Mouse (Mus musculus) myocyte (in vitro differentiated cells): ENCODE measurements around the gene Wbp2nl. TPM values are rescaled to one million over a fixed set of nuclear protein-coding genes. Genes with fewer than 3 reads are reported as not detected.

Experiments
- H3K27me3 ChIP-seq: one replicate; pipeline ENCODE4 v1.6.1; 2011; ENCODE audit not compliant: control insufficient read depth, insufficient read depth, insufficient read length
- H3K36me3 ChIP-seq: one replicate; pipeline ENCODE4 v1.6.1; 2011; ENCODE audit not compliant: control insufficient read depth, insufficient read depth
- H3K4me2 ChIP-seq: one replicate; pipeline ENCODE4 v1.6.1; 2011; ENCODE audit warnings: low read depth, control low read depth
- H3K4me3 ChIP-seq: one replicate; pipeline ENCODE4 v1.5.1; 2011; ENCODE audit warnings: mild to moderate bottlenecking, control low read depth, moderate library complexity
- H3K79me2 ChIP-seq: one replicate; pipeline ENCODE4 v1.6.1; 2011; ENCODE audit not compliant: control insufficient read depth, insufficient read depth
- H3ac ChIP-seq: one replicate; pipeline ENCODE4 v1.6.1; 2011; ENCODE audit not compliant: control insufficient read depth, insufficient read length
- CEBPB ChIP-seq: IDR thresholded peaks from 2 replicates; pipeline ENCODE4 v1.6.1; 2011; ENCODE audit warnings: mild to moderate bottlenecking, moderate library complexity; ENCODE audit not compliant: poor library complexity, insufficient read depth, severe bottlenecking
- E2F4 ChIP-seq: IDR thresholded peaks from one replicate; pipeline ENCODE4 v1.6.1; 2011; ENCODE audit warnings: mild to moderate bottlenecking, control low read depth, moderate library complexity; ENCODE audit not compliant: insufficient read depth
- MAX ChIP-seq: IDR thresholded peaks from one replicate; pipeline ENCODE4 v1.6.1; 2011; ENCODE audit warnings: low read depth, mild to moderate bottlenecking, control low read depth
- MYOD1 ChIP-seq, 3 experiments: IDR thresholded peaks; one replicate each; pipeline ENCODE4 v1.6.1; 2011; ENCODE audit warnings: control low read depth in 2 of 3, low read depth in 2 of 3, mild to moderate bottlenecking in 2 of 3, moderate library complexity in 1 of 3; ENCODE audit not compliant: insufficient read length in 2 of 3, control insufficient read depth in 1 of 3
- MYOG ChIP-seq, 3 experiments: IDR thresholded peaks; one replicate each; pipeline ENCODE4 v1.6.1; 2011; ENCODE audit warnings: control low read depth in 2 of 3, low read depth in 2 of 3, mild to moderate bottlenecking in 2 of 3; ENCODE audit not compliant: insufficient read length in 2 of 3, control insufficient read depth in 1 of 3, insufficient read depth in 1 of 3
- POLR2A ChIP-seq: IDR thresholded peaks from one replicate; pipeline ENCODE4 v1.6.1; 2011; ENCODE audit warnings: low read depth, mild to moderate bottlenecking, control low read depth, moderate library complexity; ENCODE audit not compliant: insufficient read length
- POLR2AphosphoS2 ChIP-seq: IDR thresholded peaks from one replicate; pipeline ENCODE4 v1.6.1; 2011; ENCODE audit warnings: low read depth, control low read depth; ENCODE audit not compliant: insufficient read length
- REST ChIP-seq: IDR thresholded peaks from one replicate; pipeline ENCODE4 v1.6.1; 2011; ENCODE audit warnings: mild to moderate bottlenecking, control low read depth, moderate library complexity; ENCODE audit not compliant: insufficient read depth, insufficient read length
- SRF ChIP-seq: IDR thresholded peaks from one replicate; pipeline ENCODE4 v1.6.1; 2011; ENCODE audit warnings: low read depth; ENCODE audit not compliant: control insufficient read depth, insufficient read length
- TCF12 ChIP-seq: IDR thresholded peaks from one replicate; pipeline ENCODE4 v1.6.1; 2011; ENCODE audit warnings: mild to moderate bottlenecking, control low read depth; ENCODE audit not compliant: poor library complexity, insufficient read depth, severe bottlenecking
- TCF3 ChIP-seq: IDR thresholded peaks from one replicate; pipeline ENCODE4 v1.6.1; 2011; ENCODE audit warnings: low read depth, control low read depth; ENCODE audit not compliant: insufficient read length
- USF1 ChIP-seq: IDR thresholded peaks from one replicate; pipeline ENCODE4 v1.6.1; 2011; ENCODE audit warnings: low read depth, mild to moderate bottlenecking, control low read depth, moderate library complexity
- polyA plus RNA-seq: library from polyadenylated mRNA; unstranded; fragments of >200 nt; fragmentation: generic; extraction: Trizol; gene quantifications from one replicate; pipeline ENCODE4 v1.2.1, GENCODE M21; 2012; ENCODE audit warnings: missing spikeins

Wbp2nl gene
- polyA plus RNA-seq, 1 experiment: not detected

DNA sequence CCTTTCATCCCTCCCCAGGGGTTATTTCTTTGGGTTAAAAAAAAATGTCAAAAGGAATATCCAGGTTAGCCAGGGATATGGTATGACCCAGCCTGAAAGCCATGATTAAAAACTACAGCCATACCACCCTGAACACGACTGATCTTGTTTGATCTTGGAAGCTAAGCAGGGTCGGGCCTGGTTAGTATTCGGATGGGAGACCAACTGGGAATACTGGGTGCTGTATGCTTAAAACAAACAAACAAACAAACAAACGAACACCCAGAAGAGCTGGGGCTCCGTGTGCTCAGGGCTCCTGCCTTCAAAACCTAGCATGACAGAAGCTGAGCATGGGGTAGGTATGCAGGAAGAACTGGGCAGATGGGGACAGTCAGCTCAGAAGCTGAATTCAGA, 43.8 kb downstream of the Wbp2nl start:
- no peak overlapping the region for H3K4me3 ChIP-seq
- H3K36me3 ChIP-seq: no peaks in the 10 kb centered on the region
- H3K4me2 ChIP-seq: no peak overlapping the region
- no peaks in the 10 kb centered on the region for H3K27me3 ChIP-seq
- peaks cover 19% of the 10 kb centered on the region for H3K79me2 ChIP-seq
- H3ac ChIP-seq: no peak overlapping the region
- no peak for TF ChIP-seq TCF3
- TF ChIP-seq E2F4: no peak

GRCm38 (mm10) chr15:82343368-82344287, 44.9 kb downstream of the Wbp2nl start:
- Histone ChIP-seq H3K4me2 (no peak overlapping the region), H3ac (no peak overlapping the region), H3K27me3 (no peaks in the 10 kb centered on the region), H3K4me3 (no peak overlapping the region), H3K36me3 (peaks cover 9% of the 10 kb centered on the region), H3K79me2 (peaks cover 25% of the 10 kb centered on the region)
- no peak for TF ChIP-seq TCF12
- TF ChIP-seq POLR2A: no peak
- no peak for TF ChIP-seq E2F4
- TF ChIP-seq POLR2AphosphoS2: no peak
- no peak for TF ChIP-seq USF1
- TF ChIP-seq MAX: no peak

- H3K4me3 ChIP-seq: no peak overlapping the region
Measured at GRCm38 (mm10) chr15:82344971-82345370, 46.2 kb downstream of the Wbp2nl start.

GRCm38 (mm10) chr15:82345820-82346470, 47.2 kb downstream of the Wbp2nl start:
- Histone ChIP-seq H3K4me3 (peak overlapping the region; percentile 42), H3K79me2 (peaks cover 31% of the 10 kb centered on the region), H3K27me3 (no peaks in the 10 kb centered on the region), H3K36me3 (peaks cover 32% of the 10 kb centered on the region), H3K4me2 (peak overlapping the region; percentile 98), H3ac (peak overlapping the region; percentile 7)
- peak; percentile 28 to 46 (median 35) for TF ChIP-seq MYOD1 (IDR thresholded peaks at IDR 0.05; ENCODE audit: control insufficient read depth in 1 of 3, insufficient read length in 2 of 3, low read depth in 2 of 3)
- no peak for TF ChIP-seq TCF3
- TF ChIP-seq MAX: no peak
- TF ChIP-seq E2F4: peak; percentile 58
- TF ChIP-seq TCF12: peak; percentile 14
- TF ChIP-seq USF1: peak; percentile 85
- peak; percentile 93 for TF ChIP-seq POLR2A
- peak in 1 of 3 experiments; percentile 28 for TF ChIP-seq MYOG (IDR thresholded peaks at IDR 0.05; ENCODE audit: control insufficient read depth in 1 of 3, insufficient read depth in 1 of 3, insufficient read length in 2 of 3, low read depth in 2 of 3)
- peak; percentile 89 for TF ChIP-seq POLR2AphosphoS2
- no peak for TF ChIP-seq SRF
- TF ChIP-seq CEBPB: no peak
- TF ChIP-seq REST: peak; percentile 39

More at GRCm38 (mm10) chr15:82344971-82345370, 46.2 kb downstream of the Wbp2nl start:
- Histone ChIP-seq H3ac (no peak overlapping the region), H3K36me3 (peaks cover 22% of the 10 kb centered on the region), H3K27me3 (no peaks in the 10 kb centered on the region), H3K4me2 (no peak overlapping the region), H3K79me2 (peaks cover 31% of the 10 kb centered on the region)
- TF ChIP-seq USF1: no peak
- TF ChIP-seq MYOD1 (IDR thresholded peaks at IDR 0.05; ENCODE audit: control insufficient read depth in 1 of 3, insufficient read length in 2 of 3, low read depth in 2 of 3): no peak
- no peak for TF ChIP-seq TCF3
- TF ChIP-seq TCF12: no peak
- TF ChIP-seq CEBPB: no peak
- no peak for TF ChIP-seq POLR2AphosphoS2

DNA sequence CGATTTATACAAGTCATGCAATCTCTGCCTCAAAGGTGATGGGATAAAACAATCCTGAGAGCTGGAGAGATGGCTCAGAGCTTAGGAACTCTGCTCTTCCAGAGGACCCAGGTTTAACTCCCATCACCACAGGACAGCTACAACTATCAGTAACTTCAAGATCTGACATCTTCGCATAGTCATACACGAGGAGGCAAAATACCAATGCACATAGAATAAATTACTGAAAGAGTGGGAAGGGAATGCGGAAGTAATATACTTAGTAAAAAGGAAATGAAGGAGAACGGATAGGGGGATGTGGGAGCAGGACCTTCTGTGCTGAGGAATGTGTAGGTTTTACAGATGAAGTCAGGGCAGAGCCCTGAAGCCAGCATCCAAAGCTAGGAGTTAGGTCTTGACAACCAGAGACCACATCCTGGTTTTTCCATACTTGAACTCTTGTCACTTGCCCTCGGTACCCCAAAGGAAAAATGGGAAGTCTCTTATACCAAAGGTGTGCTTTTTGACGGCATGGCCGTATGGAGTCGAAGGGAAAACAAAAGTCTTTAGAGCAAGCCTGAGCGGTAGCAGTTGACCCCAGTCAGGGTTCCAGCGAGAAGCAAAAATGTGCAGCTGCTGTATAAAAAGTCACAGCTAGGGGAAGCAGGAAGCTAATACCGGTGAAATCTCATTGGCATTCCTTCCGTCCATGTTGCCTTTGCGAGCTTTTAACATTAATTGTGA, 48.0 kb downstream of the Wbp2nl start:
- H3K4me3 ChIP-seq: peak overlapping the region; percentile 42

More for the DNA sequence above, 48.0 kb downstream of the Wbp2nl start:
- no peaks in the 10 kb centered on the region for H3K27me3 ChIP-seq
- peak overlapping the region; percentile 7 for H3ac ChIP-seq
- peak overlapping the region; percentile 98 for H3K4me2 ChIP-seq
- H3K36me3 ChIP-seq: peaks cover 34% of the 10 kb centered on the region
- TF ChIP-seq MYOG (IDR thresholded peaks at IDR 0.05; ENCODE audit: control insufficient read depth in 1 of 3, insufficient read depth in 1 of 3, insufficient read length in 2 of 3, low read depth in 2 of 3): no peak
- no peak for TF ChIP-seq E2F4
- TF ChIP-seq POLR2AphosphoS2: no peak
- TF ChIP-seq TCF12: no peak
- TF ChIP-seq MYOD1 (IDR thresholded peaks at IDR 0.05; ENCODE audit: control insufficient read depth in 1 of 3, insufficient read length in 2 of 3, low read depth in 2 of 3): no peak
- TF ChIP-seq REST: no peak
- no peak for TF ChIP-seq USF1
- no peak for TF ChIP-seq POLR2A
- no peak for TF ChIP-seq MAX
- no peak for TF ChIP-seq TCF3
- H3K79me2 ChIP-seq: peaks cover 32% of the 10 kb centered on the region
